ENCODE assay signal across 8 mouse cellular contexts in the genomic region with DNA sequence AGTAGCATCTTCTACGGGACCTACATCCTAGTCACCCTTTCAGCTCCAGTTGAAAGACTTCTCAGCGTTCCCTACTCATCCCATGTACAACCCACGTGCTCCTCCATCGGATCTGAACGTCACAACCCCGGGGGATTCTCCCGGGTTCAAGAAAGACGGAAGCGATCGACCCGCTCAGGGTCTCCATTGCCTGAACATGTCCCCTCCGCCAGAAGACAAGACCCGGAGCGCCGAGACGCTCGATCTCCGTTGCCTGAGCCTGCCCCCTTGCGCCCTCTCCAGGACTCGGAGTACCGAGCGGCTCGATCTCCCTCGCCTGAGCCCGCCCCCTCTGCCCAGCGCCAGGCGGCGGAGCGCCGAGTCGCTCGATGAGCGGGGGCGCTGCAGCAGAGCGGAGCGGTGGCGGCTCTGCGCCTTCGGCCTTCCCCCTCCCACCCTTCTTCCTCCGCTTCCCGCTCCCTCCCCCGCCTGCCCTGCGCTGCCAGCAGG. TPM values are rescaled to one million over a fixed set of nuclear protein-coding genes. Genes with fewer than 3 reads are reported as not detected.
A peak's percentile ranks its signal among the peaks of the same experiment; 100 is the strongest.
DNase-seq lines count a peak whose midpoint lies in the region; ATAC-seq and TF ChIP-seq lines count a peak whose summit lies in the region.

A gene (plus strand): TSS at position 256 of the 489 bp plus-strand sequence.

- H3K27ac ChIP-seq in embryonic facial prominence, embryonic 13.5 days = peak within 1 kb of the TSS; percentile 94
- H3K27ac ChIP-seq in heart, adult 2 months = peak within 1 kb of the TSS; percentile 89
- peak within 1 kb of the TSS; percentile 86 for H3K27ac ChIP-seq in limb, embryonic 14.5 days (replicated peaks; ENCODE audit: low read depth, low read length)
- peak within 1 kb of the TSS; percentile 89 for H3K27ac ChIP-seq in midbrain, postnatal 0 days (ENCODE audit: low read depth, low read length)

- peak; percentile 37; the same call in 1 of the 2 replicates for TF ChIP-seq EP300 in heart, adult 2 months (IDR thresholded peaks at IDR 0.05; ENCODE audit: insufficient read depth, low read depth, low read length)

- intact Hi-C loops in heart, adult 2 months (cut with DNase I) = loop anchor here (5.0 kb wide), 1 partner anchor 97 kb away; no protein-coding TSS in a partner anchor

- H3K27me3 ChIP-seq in embryonic facial prominence, embryonic 13.5 days = no peaks in the 10 kb centered on the region
- H3K27me3 ChIP-seq in heart, adult 2 months (ENCODE audit: control insufficient read depth, insufficient read depth, low read length) = no peaks in the 10 kb centered on the region
- no peaks in the 10 kb centered on the region for H3K27me3 ChIP-seq in limb, embryonic 14.5 days (ENCODE audit: control insufficient read depth, insufficient read depth, low read length)
- H3K27me3 ChIP-seq in midbrain, postnatal 0 days (ENCODE audit: insufficient read depth, low read length) = no peaks in the 10 kb centered on the region

- peaks cover 13% of the 10 kb centered on the region for H3K36me3 ChIP-seq in embryonic facial prominence, embryonic 13.5 days
- no peaks in the 10 kb centered on the region; the same call in 1 of the 2 replicates for H3K36me3 ChIP-seq in heart, adult 2 months (ENCODE audit: control insufficient read depth, insufficient read depth, low read length)
- H3K36me3 ChIP-seq in limb, embryonic 14.5 days (ENCODE audit: control insufficient read depth, insufficient read depth, low read length) = peaks cover 9% of the 10 kb centered on the region
- peaks cover 4% of the 10 kb centered on the region; the same call in 1 of the 2 replicates for H3K36me3 ChIP-seq in midbrain, postnatal 0 days (ENCODE audit: insufficient read depth, low read length)

- ATAC-seq in embryonic facial prominence, embryonic 13.5 days (ENCODE audit: insufficient number of reproducible peaks, insufficient read depth, low FRiP score, low TSS enrichment, low read depth) = peak; percentile 96
- ATAC-seq in limb, embryonic 14.5 days (ENCODE audit: low FRiP score, low read depth) = peak; percentile 96
- ATAC-seq in midbrain, postnatal 0 days (ENCODE audit: low FRiP score) = peak; percentile 98

- H3K4me3 ChIP-seq in embryonic facial prominence, embryonic 13.5 days = peak within 1 kb of the TSS; percentile 96
- peak within 1 kb of the TSS; percentile 92 for H3K4me3 ChIP-seq in heart, adult 2 months
- peak within 1 kb of the TSS; percentile 87 for H3K4me3 ChIP-seq in limb, embryonic 14.5 days (replicated peaks; ENCODE audit: low read length)
- H3K4me3 ChIP-seq in midbrain, postnatal 0 days (ENCODE audit: low read depth, low read length) = peak within 1 kb of the TSS; percentile 90

- under 1% methylated on average over 43 of the region's 43 CpGs for WGBS in embryonic facial prominence, embryonic 13.5 days
- 1% methylated on average over 43 of the region's 43 CpGs for WGBS in heart, adult 2 months
- WGBS in limb, embryonic 14.5 days = under 1% methylated on average over 26 of the region's 43 CpGs
- under 1% methylated on average over 39 of the region's 43 CpGs for WGBS in midbrain, postnatal 0 days

- peak; percentile 71 for TF ChIP-seq CTCF in heart, adult 2 months (IDR thresholded peaks at IDR 0.05)
- TF ChIP-seq CTCF in midbrain, postnatal 0 days (IDR thresholded peaks at IDR 0.05) = peak; percentile 82

- DNase-seq in 3134 (ENCODE audit: extremely low read depth, insufficient read length, low spot score) = peak; percentile 97
- DNase-seq in adrenal gland, postnatal 36 days = peak; percentile 95
- DNase-seq in heart, adult 2 months = peak; percentile 95 to 97
- DNase-seq in kidney, adult 8-10 months = peak; percentile 88 to 89
- DNase-seq in limb, embryonic 14.5 days (ENCODE audit: low spot score) = peak; percentile 94
- peak; percentile 98 for DNase-seq in midbrain, postnatal 0 days (ENCODE audit: low spot score)
- peak; percentile 83 to 89 for DNase-seq in spleen, postnatal 14 days (ENCODE audit: low spot score in 2 of 2)

- peak within 1 kb of the TSS; percentile 67 for H3K4me2 ChIP-seq in embryonic facial prominence, embryonic 13.5 days
- H3K4me2 ChIP-seq in limb, embryonic 14.5 days (replicated peaks; ENCODE audit: low read depth, low read length, severe bottlenecking) = peak within 1 kb of the TSS; percentile 63
- H3K4me2 ChIP-seq in midbrain, postnatal 0 days (ENCODE audit: low read depth, low read length, poor library complexity, severe bottlenecking) = peak within 1 kb of the TSS; percentile 59

- no peaks in the 10 kb centered on the region for H3K79me2 ChIP-seq in heart, adult 2 months (replicated peaks; ENCODE audit: control insufficient read depth, insufficient read depth, low read length)

- peak within 1 kb of the TSS; percentile 94 for H3K9ac ChIP-seq in embryonic facial prominence, embryonic 13.5 days
- peak within 1 kb of the TSS; percentile 90 for H3K9ac ChIP-seq in heart, adult 2 months (ENCODE audit: low read depth, low read length)
- H3K9ac ChIP-seq in limb, embryonic 14.5 days (ENCODE audit: low read depth, low read length, severe bottlenecking) = peak within 1 kb of the TSS; percentile 94
- peak within 1 kb of the TSS; percentile 96 for H3K9ac ChIP-seq in midbrain, postnatal 0 days (replicated peaks; ENCODE audit: low read length, poor library complexity, severe bottlenecking)

- TF ChIP-seq POLR2A in heart, adult 2 months (IDR thresholded peaks at IDR 0.05; ENCODE audit: insufficient read depth, low read depth, low read length) = peak; percentile 79
- 0 out of 2 replicates have a peak, but pooled peaks have one; percentile 27 for TF ChIP-seq POLR2A in limb, embryonic 14.5 days (IDR thresholded peaks at IDR 0.05; ENCODE audit: borderline replicate concordance, extremely low read depth, insufficient read depth, insufficient read length)

- H3K4me1 ChIP-seq in embryonic facial prominence, embryonic 13.5 days = peaks cover 23% of the 10 kb centered on the region
- no peaks in the 10 kb centered on the region; the same call in 1 of the 2 replicates for H3K4me1 ChIP-seq in heart, adult 2 months (ENCODE audit: control insufficient read depth, insufficient read depth, low read length)
- H3K4me1 ChIP-seq in limb, embryonic 14.5 days (ENCODE audit: control insufficient read depth, insufficient read depth, low read length) = peaks cover 7% of the 10 kb centered on the region
- 0 out of 2 replicates have a peak, but pooled peaks cover 2% of the 10 kb centered on the region for H3K4me1 ChIP-seq in midbrain, postnatal 0 days (ENCODE audit: insufficient read depth, low read length)

- peaks cover 3% of the 10 kb centered on the region; the same call in 1 of the 2 replicates for H3K9me3 ChIP-seq in embryonic facial prominence, embryonic 13.5 days
- H3K9me3 ChIP-seq in limb, embryonic 14.5 days (ENCODE audit: control insufficient read depth, low read length) = 0 out of 2 replicates have a peak, but pooled peaks cover 3% of the 10 kb centered on the region
- no peaks in the 10 kb centered on the region for H3K9me3 ChIP-seq in midbrain, postnatal 0 days (ENCODE audit: low read length)

RNA-seq across cellular contexts. Expression of the gene that starts here (rescaled TPM):
- total RNA-seq in adrenal gland, postnatal 36 days (2021) = 10 to 100 TPM; 41.4 to 41.6 TPM
- 85.8 and 95.2 TPM in 2 replicates for polyA plus RNA-seq in embryonic facial prominence, embryonic 13.5 days (2015; fragmentation: Nextera tagmentation; extraction: Ambion mirVana)
- total RNA-seq in heart, adult 2 months (2021) = 10 to 100 TPM; 22.5 to 23.1 TPM
- polyA plus RNA-seq in heart, adult 2 months (2012; rRNA removed) = 6.8 and 11.8 TPM in 2 replicates
- polyA plus RNA-seq in limb, embryonic 14.5 days (2012; rRNA removed) = 35.5 and 47.0 TPM in 2 replicates
- 68.9 and 73.5 TPM in 2 replicates for polyA plus RNA-seq in limb, embryonic 14.5 days (2014; fragmentation: Nextera tagmentation; extraction: Ambion mirVana)
- 25.5 and 29.2 TPM in 2 replicates for total RNA-seq in midbrain, postnatal 0 days (2014; rRNA removed)
- polyA plus RNA-seq in midbrain, postnatal 0 days (2015; fragmentation: Nextera tagmentation; extraction: Ambion mirVana) = 69.0 and 74.7 TPM in 2 replicates

Comparison
In these comparisons a context has a peak if more than half of its experiments do, and no peak if none do; other contexts are left out.
1. Peak in every context shown above with its lines: DNase-seq, ATAC-seq, H3K4me3 ChIP-seq and H3K27ac ChIP-seq.